Mouse (Mus musculus): ENCODE results near the gene Igfn1. TPM values are rescaled to one million over a fixed set of nuclear protein-coding genes. Genes with fewer than 3 reads are reported as not detected.

Igfn1 gene
- total and polyA plus RNA-seq, 3 experiments = not detected

- H3K27me3 ChIP-seq (replicated peaks) = peaks cover 63% of the 10 kb centered on the region
- H3K4me3 ChIP-seq (replicated peaks in 1 of 3; ENCODE audit: low read depth in 2 of 3, low read length in 2 of 3, poor library complexity in 1 of 3) = no peak overlapping the region
- no peak for DNase-seq (ENCODE audit: extremely low read depth)
- H3K4me2 ChIP-seq (ENCODE audit: insufficient read depth, low read depth, poor library complexity, severe bottlenecking) = no peak overlapping the region
- dilution Hi-C loops (cut with MboI; ENCODE audit: extremely low pct_ligation_motif_present, extremely low pct_unique_long_range_greater_than_20kb, low sequenced_read_pairs) (no loop called here), in situ Hi-C loops (cut with MboI; ENCODE audit: low pct_ligation_motif_present, low pct_unique_long_range_greater_than_20kb, low sequenced_read_pairs) (no loop called here)
- H3K36me3 ChIP-seq (replicated peaks in 1 of 2; ENCODE audit: control insufficient read depth in 1 of 2, insufficient read depth in 1 of 2, low read length in 1 of 2) = no peaks in the 10 kb centered on the region
- H3K79me2 ChIP-seq (replicated peaks; ENCODE audit: control insufficient read depth, extremely low read depth, insufficient read depth, poor library complexity, severe bottlenecking) = no peaks in the 10 kb centered on the region
- no peak overlapping the region for H3K27ac ChIP-seq (ENCODE audit: insufficient read depth, low read depth)
- H3K4me1 ChIP-seq (ENCODE audit: control insufficient read depth in 1 of 2, insufficient read depth in 2 of 2) = peaks cover 5 to 23% of the 10 kb centered on the region in 2 experiments; a peak in 3 of 4 replicates
- no peaks in the 10 kb centered on the region for H3K9me3 ChIP-seq (replicated peaks; ENCODE audit: low read length)
- TF ChIP-seq USF1 (IDR thresholded peaks at IDR 0.05; ENCODE audit: low read depth, low read length) (no peak), CHD1 (IDR thresholded peaks at IDR 0.05; ENCODE audit: low read depth, low read length) (no peak), GABPA (IDR thresholded peaks at IDR 0.05; ENCODE audit: insufficient replicate concordance, low read depth, low read length) (no peak), TCF12 (IDR thresholded peaks at IDR 0.05; ENCODE audit: low read depth, low read length) (no peak), POLR2A (IDR thresholded peaks at IDR 0.05; ENCODE audit: low read depth, low read length) (no peak), SMC3 (IDR thresholded peaks at IDR 0.05; ENCODE audit: low read depth, low read length) (no peak), MXI1 (IDR thresholded peaks at IDR 0.05; ENCODE audit: low read depth, low read length) (no peak), USF2 (conservative IDR thresholded peaks at IDR 0.05; ENCODE audit: low read depth, low read length) (no peak), MAZ (IDR thresholded peaks at IDR 0.05; ENCODE audit: low read depth, low read length) (no peak), E2F4 (IDR thresholded peaks at IDR 0.05; ENCODE audit: insufficient replicate concordance, low read depth, low read length) (no peak), JUN (IDR thresholded peaks at IDR 0.05; ENCODE audit: insufficient read depth, low read depth, low read length) (no peak), JUND (conservative IDR thresholded peaks at IDR 0.05; ENCODE audit: low read depth, low read length) (no peak), MEF2A (IDR thresholded peaks at IDR 0.05; ENCODE audit: borderline replicate concordance, low read depth, low read length) (no peak), NRF1 (IDR thresholded peaks at IDR 0.05; ENCODE audit: low read depth, low read length) (no peak), POLR2AphosphoS2 (IDR thresholded peaks at IDR 0.05; ENCODE audit: low read depth, low read length) (no peak), CTCF (conservative IDR thresholded peaks at IDR 0.05 in 1 of 2, IDR thresholded peaks at IDR 0.05 in 1 of 2; ENCODE audit: low read depth in 2 of 2, low read length in 2 of 2) (no peak), ZKSCAN1 (IDR thresholded peaks at IDR 0.05; ENCODE audit: borderline replicate concordance, low read depth, low read length) (no peak), ETS1 (conservative IDR thresholded peaks at IDR 0.05; ENCODE audit: low read depth, low read length) (no peak)
- no peak overlapping the region for H3K9ac ChIP-seq (ENCODE audit: insufficient read depth, low read depth)
These were observed 81.7 kb downstream of the Igfn1 start for GRCm38 (mm10) chr1:135924377-135924994.

DNA sequence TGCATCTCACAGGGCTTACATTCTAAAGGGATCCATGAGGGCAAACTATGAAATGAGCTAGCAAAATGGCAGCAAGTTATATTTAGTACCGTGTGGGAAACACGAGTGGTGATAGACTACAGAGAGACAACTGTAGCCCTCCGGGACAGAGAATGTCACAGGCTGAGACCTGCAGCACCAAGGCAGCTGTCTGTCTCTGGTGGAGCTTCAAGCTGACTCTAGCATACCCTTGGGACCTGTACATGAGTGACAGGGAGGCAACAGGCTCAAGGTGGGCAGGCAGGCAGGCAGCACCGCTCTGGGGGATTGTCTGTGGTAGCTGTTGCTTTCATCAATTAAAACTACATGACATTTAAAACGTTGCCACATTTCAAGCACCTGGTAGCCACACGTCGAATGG lies 82.9 kb downstream of the Igfn1 start:
- H3K27ac ChIP-seq (ENCODE audit: insufficient read depth, low read depth) = no peak overlapping the region
- dilution Hi-C loops (cut with MboI; ENCODE audit: extremely low pct_ligation_motif_present, extremely low pct_unique_long_range_greater_than_20kb, low sequenced_read_pairs) = no loop called here

More for the DNA sequence above, 82.9 kb downstream of the Igfn1 start:
- TF ChIP-seq KAT2A (IDR thresholded peaks at IDR 0.05; ENCODE audit: insufficient replicate concordance, low read length) (no peak), GABPA (IDR thresholded peaks at IDR 0.05; ENCODE audit: insufficient replicate concordance, low read depth, low read length) (no peak), E2F4 (IDR thresholded peaks at IDR 0.05; ENCODE audit: insufficient replicate concordance, low read depth, low read length) (no peak), NELFE (IDR thresholded peaks at IDR 0.05; ENCODE audit: low read depth, low read length) (no peak), PAX5 (IDR thresholded peaks at IDR 0.05; ENCODE audit: low read length) (no peak), USF2 (conservative IDR thresholded peaks at IDR 0.05; ENCODE audit: low read depth, low read length) (no peak), CTCF (conservative IDR thresholded peaks at IDR 0.05 in 1 of 2, IDR thresholded peaks at IDR 0.05 in 1 of 2; ENCODE audit: low read depth in 2 of 2, low read length in 2 of 2) (no peak), TCF12 (IDR thresholded peaks at IDR 0.05; ENCODE audit: low read depth, low read length) (no peak)
- in situ Hi-C loops (cut with MboI; ENCODE audit: low pct_ligation_motif_present, low pct_unique_long_range_greater_than_20kb, low sequenced_read_pairs) = no loop called here
- Histone ChIP-seq H3K4me2 (ENCODE audit: insufficient read depth, low read depth, poor library complexity, severe bottlenecking) (no peak overlapping the region), H3K4me3 (replicated peaks in 1 of 3; ENCODE audit: low read depth in 2 of 3, low read length in 2 of 3, poor library complexity in 1 of 3) (no peak overlapping the region), H3K79me2 (replicated peaks; ENCODE audit: control insufficient read depth, extremely low read depth, insufficient read depth, poor library complexity, severe bottlenecking) (no peaks in the 10 kb centered on the region), H3K9me3 (replicated peaks; ENCODE audit: low read length) (peaks cover 3% of the 10 kb centered on the region), H3K27me3 (replicated peaks) (peaks cover 74% of the 10 kb centered on the region), H3K36me3 (replicated peaks in 1 of 2; ENCODE audit: control insufficient read depth in 1 of 2, insufficient read depth in 1 of 2, low read length in 1 of 2) (no peaks in the 10 kb centered on the region), H3K9ac (ENCODE audit: insufficient read depth, low read depth) (no peak overlapping the region), H3K4me1 (ENCODE audit: control insufficient read depth in 1 of 2, insufficient read depth in 2 of 2) (peaks cover 3 to 11% of the 10 kb centered on the region in 2 experiments; a peak in 3 of 4 replicates)
- no peak for DNase-seq (ENCODE audit: extremely low read depth)

Data from CH12.LX (cell line).